Mouse (Mus musculus) heart, adult 10 weeks (tissue): ENCODE data around the gene Mcm8. TPM values are rescaled to one million over a fixed set of nuclear protein-coding genes. Genes with fewer than 3 reads are reported as not detected.

Experiments
- polyA plus RNA-seq: library from polyadenylated mRNA; stranded (reverse); fragments of 350-450 nt; fragmentation: Illumina TruSeq; extraction: RNeasy Lipid Tissue Mini Kit (QIAGEN cat#74804); gene quantifications from one replicate; pipeline ENCODE4 v1.2.3, GENCODE M21; 2014; ENCODE audit warnings: low read depth, low replicate concordance

Mcm8 gene
- 3.6 TPM for polyA plus RNA-seq

GRCm38 (mm10) chr2:132815608-132816314, at the start of gene Mcm8, which contains the start of gene Trmt6:
Mcm8 (plus strand) TSS chr2:132816141.
Trmt6 (minus strand) TSS chr2:132816055.

DNA sequence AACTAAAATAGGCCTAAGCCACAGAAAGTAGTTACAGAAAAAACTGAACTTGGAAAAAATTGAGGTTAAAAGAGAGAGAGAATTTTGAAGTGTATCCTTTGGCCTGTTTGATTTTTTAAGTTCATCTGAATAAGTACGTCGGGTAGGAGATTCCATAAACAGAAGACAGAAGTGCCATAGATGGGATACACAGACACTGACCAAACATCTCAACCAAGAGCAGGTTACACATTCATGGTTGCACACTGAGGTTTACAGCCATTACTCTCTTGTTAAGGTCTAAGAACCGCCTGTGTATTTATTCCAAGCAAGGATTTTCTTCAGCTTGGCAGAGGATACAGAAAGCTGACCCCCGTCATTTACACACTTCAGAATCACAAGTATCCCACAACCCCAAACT, 35.0 kb upstream of the Mcm8 start, which contains the start of gene Chgb:
Gene Chgb, plus strand, starts transcription at position 301 of the 400 bp plus-strand sequence.

GRCm38 (mm10) chr2:132846407-132847358, 30.7 kb downstream of the Mcm8 start, which contains the start of gene Crls1:
Crls1 (plus strand) TSS chr2:132846666.

DNA sequence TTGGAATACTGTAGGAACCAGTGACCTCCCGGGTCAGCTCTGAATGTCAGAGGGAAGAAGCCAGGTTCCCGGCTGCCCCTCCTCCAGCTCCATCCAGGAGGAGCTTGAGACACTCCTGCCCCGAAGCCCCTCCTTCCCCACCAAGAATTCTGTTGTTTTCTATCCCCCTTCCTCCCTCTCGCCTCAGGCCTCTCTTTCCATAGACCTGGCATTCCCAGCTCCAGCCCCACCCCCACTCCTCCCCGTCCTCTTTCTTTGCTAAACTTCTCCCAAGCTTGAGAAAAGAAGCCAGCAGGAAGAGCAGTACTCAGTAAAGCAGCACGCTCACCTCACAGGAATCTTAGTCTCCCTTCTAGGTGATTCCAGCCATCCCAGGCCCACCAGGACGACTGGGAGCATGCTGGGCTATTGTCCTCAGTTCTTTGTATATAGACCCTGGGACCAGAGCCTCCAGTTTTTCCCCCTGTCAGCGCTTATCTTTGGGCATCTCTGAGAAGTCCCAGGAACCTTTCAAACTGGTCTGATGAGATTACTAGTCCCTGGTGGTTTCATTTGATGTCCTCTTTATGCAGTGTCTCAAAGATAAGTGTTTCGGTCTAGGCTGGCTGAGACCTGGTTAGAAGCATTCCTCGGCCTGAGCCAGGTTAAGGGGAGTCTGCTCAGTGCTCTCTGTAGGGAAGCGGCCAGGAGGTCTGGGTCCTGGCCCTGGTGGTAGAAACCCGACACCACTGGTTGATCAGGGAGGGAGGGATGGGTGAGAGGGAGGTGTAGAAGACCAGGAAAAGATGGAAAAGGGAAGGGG, 65.1 kb downstream of the Mcm8 start, which contains the start of gene Lrrn4:
Gene Lrrn4, minus strand, starts transcription at position 48 of the 802 bp plus-strand sequence.

Other genes starting within 250 kb of the Mcm8 start
- 219 TPM for gene Gpcpd1, start 228.4 kb upstream of the Mcm8 start, polyA plus RNA-seq
- 54.5 TPM for gene Shld1, start 129.2 kb upstream of the Mcm8 start, polyA plus RNA-seq
- gene Chgb, start 34.9 kb upstream of the Mcm8 start, polyA plus RNA-seq = 0.21 TPM
- 9.6 TPM for gene Trmt6, start 86 bp upstream of the Mcm8 start, polyA plus RNA-seq
- 30.4 TPM for gene Crls1, start 30.5 kb downstream of the Mcm8 start, polyA plus RNA-seq
- gene Lrrn4, start 64.8 kb downstream of the Mcm8 start, polyA plus RNA-seq = 7.4 TPM
- gene Fermt1, start 129.8 kb downstream of the Mcm8 start, polyA plus RNA-seq = not detected